Mouse (Mus musculus) liver (tissue): ENCODE measurements around the gene Scd3.
"Not testable (repeated sequence)": the region's sequence is repeated elsewhere in the genome, so short reads cannot be mapped to it uniquely, and the experiment has no call there.

Source experiments
- DNase-seq: peaks from one replicate; pipeline ENCODE4 v3.0.0-alpha.2; 2020; ENCODE audit warnings: mixed read lengths

Scd3 gene

GRCm38 (mm10) chr19:44275418-44275817, 72.3 kb downstream of the Scd3 start:
- DNase-seq: no peak

GRCm38 (mm10) chr19:44276861-44277260, 73.8 kb downstream of the Scd3 start:
- DNase-seq: no peak

GRCm38 (mm10) chr19:44277931-44278330, 74.9 kb downstream of the Scd3 start:
- DNase-seq: no peak

GRCm38 (mm10) chr19:44280755-44281154, 77.7 kb downstream of the Scd3 start:
- DNase-seq: peak; percentile 28

- DNase-seq: not testable (repeated sequence)
Measured at GRCm38 (mm10) chr19:44281825-44282447, 78.9 kb downstream of the Scd3 start.

GRCm38 (mm10) chr19:44282534-44283156, 79.6 kb downstream of the Scd3 start:
- DNase-seq: peak; percentile 26

GRCm38 (mm10) chr19:44283157-44284024, 80.3 kb downstream of the Scd3 start:
- DNase-seq: no peak

- DNase-seq: peak; percentile 96
Measured at GRCm38 (mm10) chr19:44284025-44284695, 81.1 kb downstream of the Scd3 start.

- peak; percentile 64 for DNase-seq
Measured at GRCm38 (mm10) chr19:44284723-44285122, 81.7 kb downstream of the Scd3 start.

GRCm38 (mm10) chr19:44285554-44285953, 82.5 kb downstream of the Scd3 start:
- DNase-seq: no peak

GRCm38 (mm10) chr19:44286109-44286508, 83.0 kb downstream of the Scd3 start:
- DNase-seq: peak; percentile 48

GRCm38 (mm10) chr19:44287415-44288110, 84.5 kb downstream of the Scd3 start:
- DNase-seq: no peak

GRCm38 (mm10) chr19:44292083-44292482, 89.0 kb downstream of the Scd3 start:
- DNase-seq: no peak

- DNase-seq: peak; percentile 34
Measured at GRCm38 (mm10) chr19:44292483-44292882, 89.4 kb downstream of the Scd3 start.

GRCm38 (mm10) chr19:44292941-44293768, 90.1 kb downstream of the Scd3 start, which contains the start of gene Scd2:
TSS of gene Scd2 (plus strand) at chr19:44293674.
- peak; percentile 70 for DNase-seq
